Mouse (Mus musculus) layer of hippocampus, adult 2 months (tissue): ENCODE data around the gene Gm960. TPM values are rescaled to one million over a fixed set of nuclear protein-coding genes. Genes with fewer than 3 reads are reported as not detected.

Source experiments
- DNase-seq, 2 experiments: peaks; one replicate each; pipeline ENCODE4 v3.0.0; 2022; ENCODE audit warnings: low spot score in 2 of 2
- H3K27ac ChIP-seq: fragments of 200-600 bp; 2 replicates; pipeline ENCODE4 v1.8.1; 2022
- H3K4me3 ChIP-seq: fragments of 200-600 bp; 2 replicates; pipeline ENCODE4 v1.8.1; 2022; ENCODE audit warnings: mild to moderate bottlenecking
- CTCF ChIP-seq: fragments of 200-600 bp; conservative IDR thresholded peaks from 2 replicates; pipeline ENCODE4 v1.8.1; 2022; ENCODE audit warnings: antibody characterized with exemption, mild to moderate bottlenecking, moderate library complexity
- total RNA-seq, 2 experiments: library from RNA; stranded (reverse); gene quantifications; 2 replicates each; pipeline ENCODE4 v1.2.3; 2021

The Gm960 gene
- total RNA-seq, 2 experiments from 2014 or later: 1.2 to 2.5 TPM

GRCm38 (mm10) chr19:4729186-4729585, 30.7 kb upstream of the Gm960 start:
- Histone ChIP-seq H3K4me3 (no peak overlapping the region), H3K27ac (no peak overlapping the region)
- no peak for TF ChIP-seq CTCF
- DNase-seq: no peak

GRCm38 (mm10) chr19:4720671-4721244, 22.3 kb upstream of the Gm960 start:
- Histone ChIP-seq H3K4me3 (no peak overlapping the region), H3K27ac (0 out of 2 replicates have a peak overlapping the region, but pooled peaks have one; percentile 33)
- no peak for DNase-seq
- no peak for TF ChIP-seq CTCF

- no peak overlapping the region for H3K4me3 ChIP-seq
- peak overlapping the region; percentile 61; the same call in 1 of the 2 replicates for H3K27ac ChIP-seq
- no peak for DNase-seq
- TF ChIP-seq CTCF: no peak
Measured at GRCm38 (mm10) chr19:4720112-4720511, 21.6 kb upstream of the Gm960 start.

DNA sequence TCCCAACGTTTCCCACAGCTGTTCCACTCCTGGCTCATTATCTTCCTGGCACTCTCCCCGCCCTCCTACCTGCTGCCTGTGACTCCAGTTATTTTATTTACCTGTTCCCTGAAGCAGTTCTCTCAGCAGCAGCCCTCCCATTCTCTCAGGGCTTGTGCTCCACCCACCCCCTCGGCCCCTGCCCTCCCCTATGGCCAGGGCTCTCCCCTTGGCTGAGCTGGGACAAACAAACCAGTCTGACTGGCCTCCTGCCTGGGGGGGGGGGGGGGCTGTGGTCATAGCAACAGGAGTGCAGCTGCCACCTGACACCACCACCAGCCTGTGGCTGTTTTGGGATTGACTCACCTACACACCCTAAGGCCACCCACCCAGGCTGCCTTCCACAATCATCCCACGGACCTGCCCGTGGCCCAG, 20.9 kb upstream of the Gm960 start:
- TF ChIP-seq CTCF: no peak
- H3K27ac ChIP-seq: peak overlapping the region; percentile 61; the same call in 1 of the 2 replicates
- DNase-seq: no peak
- H3K4me3 ChIP-seq: no peak overlapping the region

DNA sequence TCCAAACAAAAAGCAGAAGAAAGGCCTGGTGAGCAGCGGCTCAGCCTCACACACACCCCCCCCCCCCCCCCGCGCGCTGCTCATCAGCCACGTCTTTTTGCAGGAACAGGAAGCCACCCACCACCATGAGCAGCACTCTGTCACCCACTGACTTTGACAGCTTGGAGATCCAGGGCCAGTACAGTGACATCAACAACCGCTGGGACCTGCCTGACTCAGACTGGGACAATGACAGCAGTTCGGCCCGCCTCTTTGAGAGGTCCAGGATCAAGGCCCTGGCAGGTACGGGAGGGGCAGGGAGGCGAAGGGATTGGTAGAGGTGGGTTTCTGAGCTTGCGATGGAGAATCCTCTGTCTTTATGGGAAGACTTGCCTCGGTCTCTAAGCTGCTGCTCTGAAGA, 20.2 kb upstream of the Gm960 start:
- peak overlapping the region; percentile 3; the same call in 1 of the 2 replicates for H3K4me3 ChIP-seq
- no peak for DNase-seq
- TF ChIP-seq CTCF: no peak
- H3K27ac ChIP-seq: peak overlapping the region; percentile 61

DNA sequence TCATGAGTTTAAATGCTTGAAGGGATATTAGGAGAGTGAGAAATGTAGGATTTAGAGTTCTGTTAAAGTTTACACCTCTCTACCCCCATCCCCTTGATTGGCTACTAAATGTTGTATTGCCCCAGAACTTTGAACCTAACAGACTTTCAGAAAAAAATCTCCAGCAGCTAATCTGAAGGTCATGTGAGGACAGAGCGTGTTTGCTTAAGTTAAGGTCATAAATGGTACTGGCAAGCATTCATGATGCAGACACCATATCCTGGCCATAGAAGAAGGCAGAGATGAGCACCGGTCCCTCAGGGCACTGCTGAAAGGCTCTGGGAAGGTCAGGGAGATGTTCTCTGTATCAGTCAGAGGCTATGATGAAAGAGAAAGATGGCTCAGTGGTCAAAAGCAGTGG, 18.8 kb upstream of the Gm960 start:
- no peak overlapping the region for H3K4me3 ChIP-seq
- H3K27ac ChIP-seq: no peak overlapping the region
- DNase-seq: peak in 1 of 2 experiments; percentile 6
- TF ChIP-seq CTCF: no peak

DNA sequence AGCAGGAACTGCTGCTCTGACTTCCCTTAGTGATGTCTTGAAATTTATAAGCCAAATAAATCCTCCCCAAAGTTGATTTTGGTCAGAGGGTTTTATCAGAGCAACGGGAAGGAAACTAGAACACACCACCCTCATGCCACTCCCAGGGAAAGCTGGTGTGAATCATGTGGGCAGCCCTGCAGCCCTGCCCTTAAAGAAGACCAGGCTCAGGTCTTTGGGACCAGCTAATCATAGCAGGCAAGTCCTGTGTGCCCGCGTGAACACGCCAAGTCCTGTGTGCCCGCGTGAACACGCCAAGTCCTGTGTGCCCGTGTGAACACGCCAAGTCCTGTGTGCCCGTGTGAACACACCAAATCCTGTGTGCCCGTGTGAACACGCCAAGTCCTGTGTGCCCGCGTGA, 18.3 kb upstream of the Gm960 start:
- no peak for TF ChIP-seq CTCF
- no peak overlapping the region for H3K27ac ChIP-seq
- DNase-seq: no peak
- no peak overlapping the region for H3K4me3 ChIP-seq

- peak overlapping the region; percentile 75 for H3K4me3 ChIP-seq
- TF ChIP-seq CTCF: no peak
- DNase-seq: no peak
- H3K27ac ChIP-seq: peak overlapping the region; percentile 99
Measured at GRCm38 (mm10) chr19:4713886-4714285, 15.4 kb upstream of the Gm960 start.

DNA sequence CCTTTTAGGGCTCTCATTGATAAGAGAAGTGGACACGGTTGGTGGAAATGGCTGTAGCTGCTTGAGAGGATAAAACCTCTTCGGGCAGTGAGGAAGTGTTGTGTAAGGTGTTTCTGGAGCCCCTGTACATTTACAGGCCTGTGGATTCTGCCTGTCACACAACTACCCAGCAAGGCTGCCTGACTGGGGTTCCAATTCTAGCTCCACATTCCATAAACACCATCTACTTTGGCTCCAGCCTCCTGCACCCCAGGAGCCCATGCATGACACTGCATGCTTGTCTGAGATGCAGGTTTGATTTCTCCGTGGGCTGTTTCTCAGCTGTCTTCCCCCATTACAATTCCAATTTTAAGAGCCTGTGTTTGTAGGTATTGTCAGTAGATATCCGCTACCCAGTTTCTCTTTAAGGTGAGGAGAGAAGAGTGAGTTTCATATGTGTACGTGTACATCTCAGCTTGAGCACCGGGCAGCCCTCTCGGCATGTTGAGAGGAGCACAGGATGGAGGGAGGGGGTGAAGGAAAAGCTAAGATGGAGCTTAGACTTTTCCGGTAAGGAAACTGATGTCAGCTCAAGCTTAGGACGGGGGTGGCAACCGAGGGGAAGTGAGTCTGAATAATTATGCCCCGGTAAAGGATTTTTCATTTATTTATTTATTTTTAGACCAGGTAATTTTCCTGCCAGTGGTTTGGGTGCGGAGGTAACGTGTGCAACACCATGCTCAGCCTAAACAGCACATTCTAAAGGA, 14.5 kb upstream of the Gm960 start:
- peak overlapping the region; percentile 99 for H3K27ac ChIP-seq
- DNase-seq: no peak
- H3K4me3 ChIP-seq: peak overlapping the region; percentile 75
- TF ChIP-seq CTCF: no peak

GRCm38 (mm10) chr19:4712156-4712780, 13.8 kb upstream of the Gm960 start:
- DNase-seq: no peak
- Histone ChIP-seq H3K27ac (peak overlapping the region; percentile 99), H3K4me3 (peak overlapping the region; percentile 75)

GRCm38 (mm10) chr19:4711601-4712155, 13.2 kb upstream of the Gm960 start:
- no peak; the same call in 1 of the 2 replicates for TF ChIP-seq CTCF
- no peak for DNase-seq
- H3K4me3 ChIP-seq: peak overlapping the region; percentile 75
- H3K27ac ChIP-seq: peak overlapping the region; percentile 99

More at GRCm38 (mm10) chr19:4712156-4712780, 13.8 kb upstream of the Gm960 start:
- no peak for TF ChIP-seq CTCF

GRCm38 (mm10) chr19:4711098-4711600, 12.7 kb upstream of the Gm960 start, which contains the start of gene Sptbn2:
Gene Sptbn2, plus strand, starts transcription at chr19:4711167.
- no peak for TF ChIP-seq CTCF
- DNase-seq: peak; percentile 78 to 87
- H3K4me3 ChIP-seq: peak within 1 kb of the TSS; percentile 75
- H3K27ac ChIP-seq: peak within 1 kb of the TSS; percentile 99

GRCm38 (mm10) chr19:4708765-4709164, 10.3 kb upstream of the Gm960 start:
- DNase-seq: peak in 1 of 2 experiments; percentile 52
- no peak for TF ChIP-seq CTCF
- peak overlapping the region; percentile 54; the same call in 1 of the 2 replicates for H3K27ac ChIP-seq
- no peak overlapping the region for H3K4me3 ChIP-seq
